22 mouse cellular contexts compared by ENCODE assay signal in genomic region chr9:32629385-32629981, GRCm38 (mm10).
"Had no signal": no experiment of that assay in that cellular context is flagged by ENCODE, and none has a peak within 500 bp of the region (broad histone marks: within the 10 kb centered on the region; RNA-seq: fewer than 3 reads in every experiment).

No protein-coding gene starts in this region.

- DNase-seq: kidney, adult 9 months; kidney, postnatal 14 days; kidney, postnatal 4 days; left cerebral cortex, postnatal 4 days; lung, adult 18-20 months; lung, postnatal 10 days; lung, postnatal 36 days; right cerebral cortex, adult 18-20 months; right cerebral cortex, postnatal 25 days; spleen, adult 18-20 months; thymus, postnatal 25 days had no signal

- H3K4me3 ChIP-seq: limb, embryonic 12.5 days; limb, embryonic 15.5 days; liver, embryonic 12.5 days; liver, embryonic 15.5 days; lung, embryonic 15.5 days; megakaryocyte, embryonic 14.5 days; midbrain, embryonic 10.5 days; midbrain, embryonic 13.5 days; neural tube, embryonic 12.5 days; neural tube, embryonic 15.5 days; stomach, embryonic 15.5 days had no signal

- H3K4me1 ChIP-seq: limb, embryonic 15.5 days; liver, embryonic 12.5 days; liver, embryonic 15.5 days; lung, embryonic 15.5 days; megakaryocyte, embryonic 14.5 days; midbrain, embryonic 10.5 days; midbrain, embryonic 13.5 days; neural tube, embryonic 12.5 days; neural tube, embryonic 15.5 days; stomach, embryonic 15.5 days had no signal

- H3K27ac ChIP-seq: limb, embryonic 12.5 days; limb, embryonic 15.5 days; liver, embryonic 12.5 days; liver, embryonic 15.5 days; lung, embryonic 15.5 days; midbrain, embryonic 10.5 days; midbrain, embryonic 13.5 days; neural tube, embryonic 12.5 days; neural tube, embryonic 15.5 days; stomach, embryonic 15.5 days had no signal
